Mouse (Mus musculus) heart, adult 10 weeks (tissue): ENCODE results near the gene Nhlrc1. TPM values are rescaled to one million over a fixed set of nuclear protein-coding genes. Genes with fewer than 3 reads are reported as not detected.

Source experiments
- polyA plus RNA-seq: library from polyadenylated mRNA; stranded (reverse); fragments of 350-450 nt; fragmentation: Illumina TruSeq; extraction: RNeasy Lipid Tissue Mini Kit (QIAGEN cat#74804); gene quantifications from one replicate; pipeline ENCODE4 v1.2.3, GENCODE M21; 2014; ENCODE audit warnings: low read depth, low replicate concordance

Gene Nhlrc1
- 7.1 TPM for polyA plus RNA-seq

DNA sequence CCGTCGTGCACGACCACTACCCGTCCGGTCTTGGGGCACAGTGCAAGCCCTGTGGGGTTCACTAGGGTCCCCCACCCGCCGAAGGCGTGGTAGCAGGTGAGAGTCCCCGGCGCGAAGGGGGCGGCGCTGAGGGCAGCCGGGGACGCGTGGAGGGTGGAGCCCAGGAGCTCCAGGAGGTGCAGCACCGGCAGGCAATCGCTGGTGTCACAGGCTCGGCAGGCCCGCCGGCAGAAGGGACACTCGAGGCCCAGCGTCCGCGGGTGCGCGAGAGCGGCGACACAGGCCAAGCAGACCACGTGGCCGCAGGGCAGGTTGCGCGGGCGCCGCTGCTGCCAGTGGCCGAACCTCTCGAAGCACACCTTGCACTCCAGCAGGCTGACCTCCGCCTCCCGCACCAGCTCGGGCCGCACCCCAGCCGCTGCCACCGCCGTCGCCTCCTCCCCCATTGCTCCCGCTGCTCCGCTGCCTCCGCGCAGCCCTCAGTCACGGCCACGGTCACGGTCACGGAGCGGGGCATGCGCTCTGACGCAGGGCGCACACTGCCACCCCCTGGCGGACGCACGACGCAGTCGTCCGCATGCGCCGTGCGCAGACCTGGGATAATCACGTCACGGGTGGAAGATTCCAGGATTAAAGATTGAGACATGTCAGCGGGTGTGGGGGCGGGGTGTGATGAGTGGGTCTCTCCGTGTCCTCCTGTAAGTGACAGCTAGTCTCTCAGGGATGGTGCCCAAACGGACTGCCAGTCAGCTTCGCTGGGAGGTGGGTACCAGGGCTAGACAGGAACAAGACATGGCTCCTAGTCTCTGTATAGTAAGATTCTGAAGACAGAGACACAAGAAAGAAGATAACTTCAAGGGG lies at the start of gene Nhlrc1:
Nhlrc1 (minus strand) TSS at position 517 of the 861 bp plus-strand sequence.

DNA sequence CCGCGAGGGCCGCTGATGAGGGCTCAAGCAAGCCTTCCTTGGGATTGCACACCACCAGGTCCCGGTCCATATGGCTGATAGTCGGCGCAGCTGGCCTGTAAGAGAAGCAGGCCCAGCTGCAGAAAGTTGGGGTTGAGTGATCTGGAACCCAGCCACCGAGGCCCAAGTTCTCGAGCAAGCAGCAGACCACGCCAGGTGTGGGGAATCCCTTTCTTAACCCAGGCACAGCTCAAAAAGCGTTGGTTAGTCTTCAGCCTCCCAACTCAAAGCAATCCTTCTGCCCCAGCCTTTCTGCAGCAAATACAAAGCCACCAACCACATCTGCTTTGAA lies 29.9 kb upstream of the Nhlrc1 start, which contains the start of gene Tpmt:
Tpmt (minus strand) TSS at position 121 of the 331 bp plus-strand sequence.

DNA sequence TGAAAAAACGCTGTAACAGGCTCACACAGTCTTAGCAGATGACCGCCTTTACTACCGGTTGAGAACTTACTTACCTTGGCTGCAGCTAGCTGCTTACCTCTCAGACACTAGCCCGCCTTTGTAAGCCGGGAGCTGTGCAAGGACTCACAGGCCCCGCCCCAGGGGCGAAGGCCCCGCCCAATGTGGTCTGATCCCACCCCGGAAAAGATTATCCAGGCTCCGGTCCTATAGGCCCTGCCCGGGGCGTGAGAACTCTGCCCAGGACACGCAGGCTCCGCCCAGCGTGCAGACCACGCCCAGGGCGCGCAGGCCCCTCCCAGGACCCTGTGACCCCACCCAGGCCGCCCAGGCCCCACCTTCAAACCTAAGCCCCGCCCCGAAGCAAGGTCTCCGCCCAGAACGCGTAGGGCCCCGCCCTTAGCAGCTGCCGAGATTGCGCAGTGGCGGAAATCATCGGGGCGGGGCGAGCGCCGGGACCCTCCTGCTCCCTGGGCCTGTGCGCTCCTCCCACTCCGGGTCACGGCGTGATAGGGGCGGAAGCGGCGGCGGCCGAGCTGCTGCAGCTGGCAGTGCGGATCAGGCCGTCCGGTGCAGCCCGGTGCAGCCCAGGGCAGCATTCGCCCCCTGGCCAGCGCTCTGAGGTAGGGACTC lies 28.5 kb upstream of the Nhlrc1 start, which contains the start of gene Kdm1b:
Kdm1b (plus strand) TSS at position 470 of the 651 bp plus-strand sequence.

Other genes starting within 250 kb of the Nhlrc1 start
- gene Kif13a, start 85.0 kb downstream of the Nhlrc1 start, polyA plus RNA-seq: 98.6 TPM
- 10.5 TPM for gene Kdm1b, start 28.6 kb upstream of the Nhlrc1 start, polyA plus RNA-seq
- gene Tpmt, start 29.9 kb upstream of the Nhlrc1 start, polyA plus RNA-seq: 5.7 TPM
- gene Dek, start 91.4 kb upstream of the Nhlrc1 start, polyA plus RNA-seq: 46.5 TPM
- 14.0 TPM for gene Rnf144b, start 107.8 kb upstream of the Nhlrc1 start, polyA plus RNA-seq